ENCODE assay signal across 21 mouse cellular contexts in the genomic region with DNA sequence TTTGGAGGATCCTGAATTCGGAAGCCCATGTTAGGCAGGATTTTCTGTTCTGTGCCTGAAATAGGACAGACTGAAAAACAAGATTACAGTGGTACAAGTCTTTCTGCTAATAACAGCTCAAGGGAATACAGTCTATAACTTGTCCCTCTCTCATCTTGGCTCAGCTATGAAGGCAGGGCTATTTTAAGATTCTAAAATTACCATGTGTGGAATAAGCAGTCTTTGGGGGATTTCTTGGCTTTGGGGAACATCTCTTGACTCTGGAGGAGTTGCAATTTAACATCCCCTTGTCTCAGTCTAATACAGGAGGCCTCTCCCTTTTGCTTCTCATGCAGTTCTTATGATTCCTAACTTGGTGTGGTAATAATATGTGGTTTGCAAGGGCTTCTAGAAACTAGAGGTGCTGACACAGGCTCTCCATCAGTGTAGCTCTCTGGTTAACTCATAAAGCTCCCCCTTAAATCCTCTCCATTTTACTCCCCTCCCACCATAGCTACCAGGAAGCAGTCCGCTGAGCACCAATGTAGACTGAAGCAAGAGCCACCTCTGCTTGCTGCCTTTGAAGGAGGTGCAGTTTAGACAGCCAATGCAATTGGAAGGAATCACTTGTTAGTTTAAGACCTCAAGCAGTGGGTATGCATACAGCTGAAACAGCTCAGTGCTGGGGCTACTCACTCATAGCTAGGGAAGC.
A peak's percentile ranks its signal among the peaks of the same experiment; 100 is the strongest.
DNase-seq lines count a peak whose midpoint lies in the region; ATAC-seq and TF ChIP-seq lines count a peak whose summit lies in the region.
"Had no signal": no experiment of that assay in that cellular context is flagged by ENCODE, and none has a peak within 500 bp of the region (broad histone marks: within the 10 kb centered on the region; RNA-seq: fewer than 3 reads in every experiment).

No protein-coding gene starts in this region.

- H3K9me3 ChIP-seq in midbrain, embryonic 12.5 days = no peaks in the 10 kb centered on the region
- H3K9me3 ChIP-seq in midbrain, postnatal 0 days (ENCODE audit: low read length) = no peaks in the 10 kb centered on the region
- H3K9me3 ChIP-seq in limb, embryonic 14.5 days (ENCODE audit: control insufficient read depth, low read length) = no peaks in the 10 kb centered on the region
- no peaks in the 10 kb centered on the region for H3K9me3 ChIP-seq in stomach, embryonic 16.5 days (replicated peaks; ENCODE audit: control insufficient read depth, low read length)
- H3K9me3 ChIP-seq: forebrain, embryonic 13.5 days had no signal

- no peak for DNase-seq in frontal cortex, adult 2 months (ENCODE audit: extremely low spot score in 1 of 2, low spot score in 1 of 2)
- DNase-seq in midbrain, postnatal 0 days (ENCODE audit: low spot score) = no peak
- peak; percentile 7 for DNase-seq in limb, embryonic 14.5 days (ENCODE audit: low spot score)
- no peak for DNase-seq in retina, embryonic 14.5 days (ENCODE audit: low spot score)
- DNase-seq in kidney, adult 9 months = no peak
- DNase-seq: adrenal gland, postnatal 14 days; cerebellum, adult 11-12 months; cerebellum, postnatal 25 days; heart, postnatal 4 days; kidney, postnatal 10 days; lung, adult 2 months; thymus, postnatal 14 days had no signal

- H3K27ac ChIP-seq in midbrain, embryonic 12.5 days (replicated peaks) = 0 out of 2 replicates have a peak overlapping the region, but pooled peaks have one; percentile 21
- H3K27ac ChIP-seq in midbrain, postnatal 0 days (ENCODE audit: low read depth, low read length) = no peak overlapping the region
- no peak overlapping the region for H3K27ac ChIP-seq in limb, embryonic 14.5 days (replicated peaks; ENCODE audit: low read depth, low read length)
- peak overlapping the region; percentile 17; the same call in 1 of the 2 replicates for H3K27ac ChIP-seq in stomach, embryonic 16.5 days (ENCODE audit: low read length)
- H3K27ac ChIP-seq: forebrain, embryonic 13.5 days; hindbrain, postnatal 0 days had no signal

- WGBS in midbrain, embryonic 12.5 days = 93% methylated on average over 2 of the region's 2 CpGs
- 62% methylated on average over 2 of the region's 2 CpGs for WGBS in midbrain, postnatal 0 days
- WGBS in limb, embryonic 14.5 days = 66% methylated on average over 2 of the region's 2 CpGs
- 72% methylated on average over 2 of the region's 2 CpGs for WGBS in stomach, embryonic 16.5 days

- no peak overlapping the region for H3K9ac ChIP-seq in midbrain, embryonic 12.5 days (replicated peaks)
- H3K9ac ChIP-seq in midbrain, postnatal 0 days (replicated peaks; ENCODE audit: low read length, poor library complexity, severe bottlenecking) = no peak overlapping the region
- no peak overlapping the region for H3K9ac ChIP-seq in limb, embryonic 14.5 days (ENCODE audit: low read depth, low read length, severe bottlenecking)
- no peak overlapping the region for H3K9ac ChIP-seq in stomach, embryonic 16.5 days (ENCODE audit: low read length)
- H3K9ac ChIP-seq: forebrain, embryonic 13.5 days had no signal

- no peak for TF ChIP-seq POLR2A in limb, embryonic 14.5 days (IDR thresholded peaks at IDR 0.05; ENCODE audit: borderline replicate concordance, extremely low read depth, insufficient read depth, insufficient read length)

- peak; percentile 57 for ATAC-seq in frontal cortex, adult (ENCODE audit: low TSS enrichment)
- ATAC-seq in midbrain, embryonic 12.5 days (ENCODE audit: low FRiP score, low read depth) = no peak
- ATAC-seq in midbrain, postnatal 0 days (ENCODE audit: low FRiP score) = no peak
- ATAC-seq in limb, embryonic 14.5 days (ENCODE audit: low FRiP score, low read depth) = no peak
- no peak for ATAC-seq in stomach, embryonic 16.5 days (ENCODE audit: insufficient read depth, low FRiP score)
- ATAC-seq: forebrain, embryonic 13.5 days; hindbrain, postnatal 0 days; intestine, postnatal 0 days had no signal

- H3K4me1 ChIP-seq in midbrain, embryonic 12.5 days = peaks cover 23% of the 10 kb centered on the region
- 0 out of 2 replicates have a peak, but pooled peaks cover 8% of the 10 kb centered on the region for H3K4me1 ChIP-seq in midbrain, postnatal 0 days (ENCODE audit: insufficient read depth, low read length)
- peaks cover 9% of the 10 kb centered on the region; the same call in 1 of the 2 replicates for H3K4me1 ChIP-seq in limb, embryonic 14.5 days (ENCODE audit: control insufficient read depth, insufficient read depth, low read length)
- no peaks in the 10 kb centered on the region for H3K4me1 ChIP-seq in stomach, embryonic 16.5 days (ENCODE audit: control insufficient read depth, insufficient read depth, low read length)

- H3K4me2 ChIP-seq in midbrain, embryonic 12.5 days (replicated peaks) = no peak overlapping the region
- H3K4me2 ChIP-seq in midbrain, postnatal 0 days (ENCODE audit: low read depth, low read length, poor library complexity, severe bottlenecking) = no peak overlapping the region
- H3K4me2 ChIP-seq in limb, embryonic 14.5 days (replicated peaks; ENCODE audit: low read depth, low read length, severe bottlenecking) = no peak overlapping the region
- no peak overlapping the region for H3K4me2 ChIP-seq in stomach, embryonic 16.5 days (ENCODE audit: low read depth, low read length)
- H3K4me2 ChIP-seq: forebrain, embryonic 13.5 days; liver, embryonic 11.5 days had no signal

- H3K36me3 ChIP-seq in midbrain, embryonic 12.5 days = no peaks in the 10 kb centered on the region
- H3K36me3 ChIP-seq in midbrain, postnatal 0 days (ENCODE audit: insufficient read depth, low read length) = no peaks in the 10 kb centered on the region
- no peaks in the 10 kb centered on the region for H3K36me3 ChIP-seq in limb, embryonic 14.5 days (ENCODE audit: control insufficient read depth, insufficient read depth, low read length)
- no peaks in the 10 kb centered on the region for H3K36me3 ChIP-seq in stomach, embryonic 16.5 days (ENCODE audit: control insufficient read depth, insufficient read depth, low read length)

- no peak for TF ChIP-seq CTCF in midbrain, postnatal 0 days (IDR thresholded peaks at IDR 0.05)

- no peak overlapping the region for H3K4me3 ChIP-seq in midbrain, embryonic 12.5 days
- H3K4me3 ChIP-seq in midbrain, postnatal 0 days (ENCODE audit: low read depth, low read length) = no peak overlapping the region
- H3K4me3 ChIP-seq in limb, embryonic 14.5 days (replicated peaks; ENCODE audit: low read length) = no peak overlapping the region
- H3K4me3 ChIP-seq in stomach, embryonic 16.5 days (replicated peaks; ENCODE audit: low read length) = no peak overlapping the region
- H3K4me3 ChIP-seq: erythroblast, embryonic 14.5 days; forebrain, embryonic 13.5 days had no signal

- no peaks in the 10 kb centered on the region for H3K27me3 ChIP-seq in midbrain, embryonic 12.5 days
- H3K27me3 ChIP-seq in midbrain, postnatal 0 days (ENCODE audit: insufficient read depth, low read length) = no peaks in the 10 kb centered on the region
- H3K27me3 ChIP-seq in limb, embryonic 14.5 days (ENCODE audit: control insufficient read depth, insufficient read depth, low read length) = no peaks in the 10 kb centered on the region
- H3K27me3 ChIP-seq in stomach, embryonic 16.5 days (ENCODE audit: control insufficient read depth, insufficient read depth, low read length) = no peaks in the 10 kb centered on the region
- H3K27me3 ChIP-seq: CH12.LX; forebrain, embryonic 13.5 days had no signal

Comparison
In these comparisons a context has a peak if more than half of its experiments do, and no peak if none do; other contexts are left out.
1. H3K27ac ChIP-seq: peak in midbrain, embryonic 12.5 days (single experiment) and stomach, embryonic 16.5 days (single experiment); none in midbrain, postnatal 0 days (single experiment) and limb, embryonic 14.5 days (single experiment).